Mouse (Mus musculus): ENCODE results near the gene Kcnip3. TPM values are rescaled to one million over a fixed set of nuclear protein-coding genes. Genes with fewer than 3 reads are reported as not detected.

Gene Kcnip3
- total RNA-seq, 2 experiments from 2014 or later, result 5.1 to 5.4 TPM

DNA sequence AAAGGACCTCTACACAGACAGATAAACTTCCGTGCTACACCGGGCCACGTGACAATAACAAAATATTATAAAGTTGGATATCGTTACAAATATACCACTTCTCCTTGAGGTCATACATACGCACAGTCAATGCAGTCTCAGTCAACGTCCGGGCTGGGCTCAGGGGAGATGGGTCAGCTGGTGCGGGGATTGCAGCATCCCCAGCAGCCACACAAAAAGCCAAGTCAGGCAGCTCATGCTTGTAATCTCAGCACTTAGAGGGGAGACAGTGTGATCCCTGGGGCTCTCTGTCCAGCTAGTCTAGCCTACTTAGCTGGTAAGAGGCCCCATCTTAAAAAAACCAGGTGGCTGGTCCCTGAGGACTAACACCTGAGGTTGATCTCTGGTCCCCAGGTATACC lies 50.6 kb downstream of the Kcnip3 start:
- DNase-seq (ENCODE audit: low spot score in 2 of 2), result no peak

DNA sequence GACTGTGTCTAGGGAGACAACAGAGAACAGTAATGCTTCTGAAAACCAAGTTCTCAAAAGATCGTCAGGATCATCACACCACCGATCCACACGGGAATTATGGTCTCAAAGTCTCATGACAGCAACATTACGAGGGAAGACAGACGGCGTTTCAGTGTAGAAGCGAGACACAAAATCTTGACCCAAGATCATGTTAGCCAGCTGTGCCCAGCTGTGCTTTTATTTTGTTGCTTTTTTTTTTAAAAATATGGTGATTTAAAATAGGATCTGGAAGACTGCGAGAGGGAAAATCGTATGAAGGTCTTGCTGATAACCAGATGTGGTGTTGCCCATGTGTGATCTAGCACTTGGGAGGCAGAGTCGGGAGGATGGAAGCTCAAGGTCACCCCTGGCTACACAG lies 51.2 kb downstream of the Kcnip3 start:
- DNase-seq (ENCODE audit: low spot score in 2 of 2), result no peak

DNA sequence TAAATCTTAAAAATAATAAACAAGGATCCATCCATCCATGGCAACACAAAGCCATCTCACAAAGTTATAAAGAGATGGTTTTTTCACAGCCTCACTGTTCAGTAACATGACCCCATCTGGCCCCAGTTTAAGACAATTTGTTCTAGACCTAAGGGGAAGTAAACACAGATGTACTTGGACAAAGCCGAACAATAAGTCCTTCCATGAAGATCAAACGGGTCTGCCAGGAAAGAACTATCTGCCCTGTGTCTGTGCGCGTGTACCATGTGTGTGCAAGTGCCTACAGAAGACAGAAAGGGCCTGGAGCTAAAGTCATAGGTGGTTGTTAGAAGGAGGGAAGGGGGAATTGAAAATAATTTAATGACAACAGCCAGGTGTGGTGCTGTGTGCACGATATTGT lies 51.7 kb downstream of the Kcnip3 start:
- DNase-seq (ENCODE audit: low spot score in 2 of 2), result no peak

DNA sequence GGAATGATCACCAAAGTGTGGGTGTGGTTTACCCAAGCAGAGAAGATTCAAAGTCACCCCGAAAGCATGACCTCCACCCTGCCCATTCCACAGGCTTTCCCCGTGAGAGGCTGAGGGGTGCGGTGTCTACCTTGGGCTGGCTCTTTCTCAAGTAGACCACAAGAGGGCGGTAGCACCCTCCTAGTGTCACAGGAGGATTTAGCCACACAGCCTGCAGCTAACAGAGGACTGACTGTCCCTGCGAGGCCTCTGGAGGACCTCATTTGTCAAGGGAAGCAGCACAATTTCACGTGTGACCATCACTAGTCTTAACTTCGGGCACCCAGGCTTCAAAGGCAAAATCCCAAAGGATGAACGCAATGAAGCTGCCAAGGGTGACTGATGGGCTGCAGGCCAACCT lies 59.6 kb downstream of the Kcnip3 start:
- DNase-seq (ENCODE audit: low spot score in 2 of 2), result peak in 1 of 2 experiments; percentile 45

DNA sequence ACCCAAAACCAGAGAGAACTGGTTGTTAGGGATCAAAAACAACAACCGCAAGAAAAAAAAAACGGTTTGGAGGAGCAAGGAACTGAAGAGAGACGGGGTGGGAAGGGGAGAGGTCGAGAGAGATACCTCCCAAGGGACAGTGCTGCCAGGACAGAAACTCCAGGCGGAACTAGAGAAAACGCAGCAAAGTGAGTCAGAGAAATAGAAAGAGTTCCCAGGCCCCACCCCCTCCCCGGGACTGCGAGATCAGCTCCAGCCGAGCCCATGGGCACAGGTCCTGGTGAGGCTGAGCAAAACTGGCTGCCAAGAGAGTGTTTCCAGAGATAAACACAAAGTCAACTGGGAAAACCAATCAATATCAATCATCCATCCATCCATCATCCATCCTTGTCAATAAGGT lies 60.5 kb downstream of the Kcnip3 start:
- no peak for DNase-seq (ENCODE audit: low spot score in 2 of 2)

DNA sequence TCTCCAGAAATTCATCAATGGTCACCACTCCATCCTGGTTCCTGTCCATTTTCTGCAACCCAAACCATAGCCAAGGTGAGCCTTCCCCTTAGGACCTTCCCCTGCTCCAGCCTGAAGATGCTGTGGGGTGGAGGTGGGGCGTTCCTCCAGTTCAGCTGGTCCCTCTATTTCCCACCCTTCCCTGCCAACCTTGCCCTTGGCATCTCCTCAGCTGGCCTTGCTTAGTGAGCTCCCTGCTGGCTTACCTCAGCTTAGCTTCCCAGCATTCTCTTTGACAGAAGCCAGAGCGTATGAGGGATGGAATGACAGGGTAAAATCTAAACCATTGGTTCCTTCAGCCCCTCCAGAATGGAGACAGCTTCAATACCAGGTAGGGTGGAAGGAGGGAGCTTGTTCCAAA lies 62.6 kb downstream of the Kcnip3 start:
- DNase-seq (ENCODE audit: low spot score in 2 of 2), result no peak

DNA sequence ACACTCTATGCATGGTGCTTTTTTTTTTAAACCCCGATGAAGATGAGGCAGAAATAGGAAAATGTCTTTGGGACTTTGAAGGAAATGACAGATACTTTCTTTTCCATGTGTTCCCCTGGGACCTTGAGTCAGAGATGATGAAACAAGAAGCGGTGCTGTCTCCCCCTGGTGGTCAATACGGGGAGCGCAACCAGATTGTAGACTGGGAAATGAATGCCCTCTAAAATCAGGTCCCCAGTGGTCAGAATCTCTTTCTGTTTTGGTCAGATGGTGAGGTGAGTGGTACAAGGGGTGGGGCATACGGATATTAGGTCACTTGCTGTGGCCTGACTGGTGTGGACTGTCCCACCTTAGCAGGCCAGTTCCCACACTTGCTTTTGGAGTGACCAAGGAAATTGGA lies 68.1 kb downstream of the Kcnip3 start:
- peak; percentile 47 to 68 for DNase-seq (ENCODE audit: low spot score in 2 of 2)

DNA sequence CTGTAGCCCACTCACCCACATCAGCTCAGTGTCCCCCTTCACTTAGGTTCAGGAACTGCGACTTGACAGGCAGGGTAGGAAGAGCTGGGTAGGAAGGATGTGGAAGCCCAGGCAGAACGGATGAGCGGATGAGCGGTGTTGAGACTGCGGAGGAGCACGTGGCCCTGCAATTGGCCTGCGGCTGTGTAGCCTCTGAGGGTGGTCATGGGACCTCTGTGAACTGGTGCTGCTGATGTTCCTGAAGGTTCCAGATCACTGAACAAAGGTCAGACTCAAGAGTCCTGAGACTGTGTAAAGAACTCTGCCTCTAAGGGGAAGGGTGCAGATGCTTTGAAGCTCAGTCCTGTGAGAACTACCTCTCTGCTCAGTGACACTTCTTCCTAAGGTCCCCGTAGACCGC lies 68.8 kb downstream of the Kcnip3 start:
- DNase-seq (ENCODE audit: low spot score in 2 of 2), result no peak

DNA sequence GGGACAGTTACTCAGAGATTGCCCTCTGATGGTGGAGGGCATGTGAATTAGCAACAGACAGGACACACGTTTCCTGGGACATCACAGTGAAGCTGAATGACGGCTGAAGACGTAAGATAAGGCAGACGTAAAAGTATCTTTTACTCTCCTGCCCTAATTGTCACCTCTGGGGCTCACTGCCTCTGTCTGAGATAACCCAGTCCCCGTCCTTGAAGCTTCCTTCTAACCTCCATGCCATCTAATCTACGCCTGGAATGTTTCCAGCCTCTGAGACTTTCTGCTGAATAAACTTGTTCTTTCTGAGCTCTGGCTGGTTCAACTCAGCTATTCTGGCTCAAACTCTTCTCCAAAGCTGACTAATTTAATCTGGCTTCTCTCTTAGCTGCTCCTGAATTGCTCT lies 70.1 kb downstream of the Kcnip3 start:
- DNase-seq (ENCODE audit: low spot score in 2 of 2), result no peak

DNA sequence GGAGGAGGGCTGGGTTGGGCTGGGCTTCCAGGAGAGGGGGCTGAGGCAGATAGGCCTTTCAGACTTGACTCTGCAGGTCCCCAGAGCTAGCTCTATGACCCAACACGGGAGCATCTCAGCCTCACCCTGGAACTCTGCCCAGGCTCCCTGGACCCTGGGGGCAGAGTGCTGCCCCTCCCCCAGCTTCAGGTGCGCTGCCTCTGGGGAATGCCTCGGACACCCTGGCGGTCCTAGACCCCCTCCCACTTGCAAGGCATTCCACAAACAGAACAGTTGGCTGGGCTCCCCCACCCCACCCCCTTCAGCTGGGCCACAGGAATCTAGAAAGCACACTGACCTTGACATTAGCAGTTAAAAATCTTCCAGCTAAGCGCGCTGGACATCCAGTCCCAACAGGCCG lies 72.2 kb downstream of the Kcnip3 start:
- DNase-seq (ENCODE audit: low spot score in 2 of 2), result no peak

DNA sequence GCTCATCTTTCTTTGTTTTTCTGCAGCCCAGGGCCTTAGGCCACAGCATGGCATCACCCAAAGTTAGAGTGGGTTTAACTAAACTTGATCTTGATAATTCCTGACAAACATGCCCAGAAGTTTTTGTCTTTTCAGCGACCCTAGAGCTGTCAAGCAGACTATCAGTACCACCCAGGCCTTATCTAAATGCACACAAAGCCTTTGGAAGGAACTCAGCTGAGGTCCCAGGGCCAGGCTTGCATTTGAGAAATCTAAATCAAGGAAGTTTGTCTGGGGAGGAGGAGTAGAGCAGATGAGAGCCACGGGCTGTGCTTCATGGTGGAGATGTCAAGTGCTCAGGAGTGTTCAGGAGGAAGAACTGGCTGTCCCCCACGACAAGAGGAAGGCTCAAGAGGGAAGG lies 75.0 kb downstream of the Kcnip3 start:
- no peak for DNase-seq (ENCODE audit: low spot score in 2 of 2)

DNA sequence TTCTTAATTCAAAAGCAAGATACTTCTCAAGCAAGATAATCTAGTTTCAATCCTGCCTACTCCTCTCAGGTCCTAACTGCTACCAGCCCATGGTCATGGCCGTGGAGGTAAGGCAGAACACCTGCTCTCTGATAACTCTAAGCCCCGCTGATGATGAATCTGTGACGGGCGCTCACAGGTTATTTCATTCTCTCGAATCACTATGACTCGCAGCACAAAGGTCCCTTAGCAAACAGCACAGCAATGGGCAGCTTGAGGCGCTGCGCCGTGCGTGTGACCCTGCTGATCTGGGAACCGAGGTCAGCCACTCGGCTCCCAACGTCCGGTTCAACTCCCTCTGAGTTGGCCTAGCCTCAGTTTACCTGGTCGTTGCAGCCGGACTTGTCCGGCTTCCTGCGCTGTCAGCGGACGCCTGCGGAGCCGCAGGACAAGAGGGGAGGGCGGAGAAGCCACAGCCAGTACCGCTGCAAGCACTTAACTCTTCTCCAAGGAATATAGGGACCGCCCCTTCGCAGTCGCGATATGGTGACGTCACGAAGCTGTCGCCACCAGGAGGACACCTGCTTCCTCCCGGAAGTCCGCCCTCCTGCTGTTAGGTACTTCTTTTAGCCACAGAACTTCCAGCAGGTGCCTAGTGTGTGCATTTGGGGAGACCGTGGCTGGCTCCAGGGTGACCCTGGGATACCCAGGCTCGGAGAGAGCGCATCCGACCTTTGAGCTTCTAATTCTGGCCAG lies 77.7 kb downstream of the Kcnip3 start, which contains the start of gene Fahd2a:
Gene Fahd2a (minus strand): TSS at position 511 of the 735 bp plus-strand sequence.
- peak; percentile 67 to 76 for DNase-seq (ENCODE audit: low spot score in 2 of 2)

DNA sequence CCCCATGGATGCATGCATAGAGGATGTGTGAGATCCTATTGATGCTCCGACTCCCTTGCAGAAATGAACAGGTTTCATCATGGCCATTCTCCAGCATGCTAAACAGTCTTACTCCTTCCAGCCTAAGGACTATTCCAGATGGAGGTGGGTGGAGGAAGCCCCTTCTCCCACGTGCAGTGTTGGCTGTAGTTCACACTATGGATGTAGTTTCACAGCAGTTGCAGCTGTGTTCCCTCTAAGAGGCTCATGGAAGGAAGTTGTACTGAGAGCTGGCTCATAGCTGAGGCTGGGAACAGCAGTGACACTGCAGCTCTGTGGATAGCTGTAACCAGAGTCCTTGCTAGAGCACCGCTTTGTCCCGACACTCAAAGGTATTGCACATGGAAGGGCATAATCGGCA lies 84.2 kb downstream of the Kcnip3 start:
- no peak for DNase-seq (ENCODE audit: low spot score in 2 of 2)

DNA sequence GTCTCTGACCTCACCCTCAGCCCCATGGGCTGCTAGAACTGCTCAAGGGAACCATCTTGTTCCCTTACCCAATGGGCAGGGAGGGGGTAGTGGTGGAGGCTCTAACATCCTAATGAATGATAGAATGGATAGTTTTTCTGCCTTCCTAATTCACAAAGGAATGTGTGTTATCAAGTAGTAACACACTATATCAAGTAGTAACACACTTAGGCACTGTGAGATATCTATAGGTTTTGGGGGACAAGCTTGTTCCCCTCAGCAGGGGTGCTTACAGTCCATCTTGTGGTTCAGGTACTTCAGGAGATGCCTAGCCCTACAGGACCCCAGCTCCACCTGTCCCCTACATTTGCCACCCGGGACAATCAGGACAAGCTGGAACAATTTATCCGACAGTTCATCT lies 86.3 kb downstream of the Kcnip3 start:
- DNase-seq (ENCODE audit: low spot score in 2 of 2), result no peak

DNA sequence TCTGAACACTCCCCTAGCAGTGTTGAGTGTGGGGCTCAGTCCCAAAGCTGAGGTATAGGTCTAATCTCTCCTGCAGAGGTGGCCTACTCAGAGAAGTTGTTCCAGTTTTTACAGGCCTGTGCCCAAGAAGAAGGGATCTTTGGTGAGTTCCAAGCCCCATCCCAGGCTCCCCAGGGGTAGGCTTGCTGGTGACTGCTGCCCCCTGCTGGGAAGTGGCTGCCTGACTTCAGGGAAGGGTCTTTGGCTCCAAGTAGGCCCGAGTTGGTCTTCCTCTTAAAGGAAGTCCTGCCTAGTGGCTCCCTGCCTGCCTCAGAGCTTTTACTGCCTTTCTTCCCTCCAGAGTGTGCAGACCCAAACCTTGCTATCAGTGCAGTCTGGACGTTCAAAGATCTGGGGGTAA lies 86.8 kb downstream of the Kcnip3 start:
- no peak for DNase-seq (ENCODE audit: low spot score in 2 of 2)

DNA sequence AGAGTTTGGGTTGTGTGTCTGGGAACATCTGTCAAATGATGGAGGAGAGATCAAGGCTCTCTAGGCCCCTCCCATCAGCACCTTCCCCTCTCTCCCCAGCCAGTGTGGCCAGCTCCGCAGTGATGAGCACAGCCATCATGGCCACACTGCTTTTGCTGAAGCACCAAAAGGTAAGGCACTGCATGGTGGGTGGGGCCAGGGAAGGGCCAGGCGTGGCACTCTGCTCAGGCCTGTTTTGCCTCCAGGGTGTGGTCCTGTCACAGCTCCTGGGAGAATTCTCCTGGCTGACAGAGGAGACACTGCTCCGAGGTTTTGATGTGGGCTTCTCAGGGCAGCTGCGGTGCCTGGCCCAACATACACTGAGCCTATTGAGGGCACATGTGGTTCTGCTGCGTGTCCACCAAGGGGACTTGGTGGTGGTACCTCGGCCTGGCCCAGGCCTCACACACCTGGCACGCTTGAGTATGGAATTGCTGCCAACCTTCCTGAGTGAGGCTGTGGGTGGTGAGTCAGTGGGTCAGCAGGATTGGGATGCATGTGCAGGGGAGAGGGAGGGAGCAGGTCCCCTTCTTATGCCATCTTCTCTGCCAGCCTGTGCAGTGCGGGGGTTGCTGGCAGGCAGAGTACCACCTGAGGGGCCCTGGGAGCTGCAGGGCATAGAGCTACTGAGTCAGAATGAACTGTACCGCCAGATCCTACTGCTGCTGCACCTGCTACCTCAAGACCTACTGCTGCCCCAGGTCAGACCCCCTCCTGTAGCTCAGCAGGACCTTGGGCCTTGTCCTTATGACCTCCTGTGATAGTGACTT lies 88.2 kb downstream of the Kcnip3 start:
- no peak for DNase-seq (ENCODE audit: low spot score in 2 of 2)

DNA sequence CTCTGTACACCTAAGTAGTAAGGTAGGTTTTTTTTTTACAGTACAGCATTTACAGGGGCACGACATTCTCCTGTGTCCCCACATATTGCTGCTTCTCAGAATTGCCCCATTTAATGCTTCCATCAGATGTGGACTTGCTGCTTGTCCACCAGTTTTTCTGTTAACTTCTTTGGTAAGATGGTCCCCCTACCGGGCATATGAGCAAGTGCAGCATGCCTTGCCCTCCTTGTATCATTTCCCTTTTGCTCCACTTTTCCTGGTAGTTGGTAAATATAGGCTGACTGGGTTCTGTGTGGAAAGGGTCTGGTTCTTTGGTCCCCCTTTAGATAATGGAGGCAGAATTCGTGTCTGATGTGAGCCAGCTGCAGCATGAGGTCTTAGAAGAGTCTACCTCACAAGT lies 91.7 kb downstream of the Kcnip3 start:
- DNase-seq (ENCODE audit: low spot score in 2 of 2), result no peak

DNA sequence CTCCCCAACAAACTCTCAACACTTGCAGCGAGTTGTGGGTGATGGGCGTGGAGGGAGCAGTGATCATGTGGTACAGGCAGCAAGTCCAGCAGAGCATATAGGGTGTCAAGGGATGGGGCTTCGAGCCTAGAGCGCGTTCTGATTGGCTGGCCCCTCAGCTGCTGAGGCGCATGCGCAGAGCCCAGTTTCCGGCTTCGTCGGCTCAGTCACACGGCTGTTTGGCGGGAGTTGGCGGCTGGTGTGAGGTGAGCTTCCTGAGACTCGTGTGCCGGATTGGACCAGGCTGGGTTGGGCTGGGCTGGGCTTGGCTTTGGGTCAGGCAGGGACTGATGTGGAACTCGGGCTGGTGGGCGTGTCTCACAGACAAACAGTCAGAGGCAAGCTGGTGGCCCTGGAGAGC lies 96.9 kb downstream of the Kcnip3 start, which contains the start of gene Gpat2:
Gene Gpat2 (plus strand): TSS at position 223 of the 400 bp plus-strand sequence.
- DNase-seq (ENCODE audit: low spot score in 2 of 2), result no peak

DNA sequence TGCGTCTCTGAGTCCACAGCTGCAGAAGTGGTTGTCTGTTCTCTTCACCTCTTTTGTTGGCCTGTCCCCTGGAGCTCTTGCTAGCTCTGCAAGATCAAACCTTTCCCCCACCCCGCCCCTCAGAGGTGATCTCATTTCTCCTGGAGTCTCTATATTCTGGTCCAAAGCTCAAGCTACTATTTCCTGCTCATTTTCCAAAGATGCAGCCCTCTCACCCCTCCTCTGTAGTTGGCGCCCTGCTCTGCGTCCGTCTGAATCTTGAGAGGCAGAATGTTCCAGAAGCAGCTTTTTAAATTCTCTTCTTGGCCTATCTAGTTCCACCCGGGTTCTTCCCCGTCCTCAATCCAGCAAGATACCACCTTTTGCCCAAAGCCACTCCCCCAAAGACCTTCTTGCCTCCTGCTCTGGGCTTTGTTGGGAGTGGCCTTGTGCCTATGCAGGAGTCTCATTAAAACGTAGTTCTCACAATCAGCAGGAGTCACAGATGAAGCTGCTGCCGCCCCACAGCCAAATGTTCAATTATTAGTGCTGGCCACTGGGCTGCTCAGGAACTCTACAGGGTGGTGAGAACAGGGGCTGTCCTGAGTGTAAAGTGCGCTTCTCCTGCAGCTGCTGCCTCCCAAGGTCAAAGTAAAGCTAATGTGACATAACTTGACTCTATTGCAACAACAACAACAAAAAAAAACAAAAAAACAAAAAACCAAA lies 103.5 kb downstream of the Kcnip3 start:
- no peak for DNase-seq (ENCODE audit: low spot score in 2 of 2)

DNA sequence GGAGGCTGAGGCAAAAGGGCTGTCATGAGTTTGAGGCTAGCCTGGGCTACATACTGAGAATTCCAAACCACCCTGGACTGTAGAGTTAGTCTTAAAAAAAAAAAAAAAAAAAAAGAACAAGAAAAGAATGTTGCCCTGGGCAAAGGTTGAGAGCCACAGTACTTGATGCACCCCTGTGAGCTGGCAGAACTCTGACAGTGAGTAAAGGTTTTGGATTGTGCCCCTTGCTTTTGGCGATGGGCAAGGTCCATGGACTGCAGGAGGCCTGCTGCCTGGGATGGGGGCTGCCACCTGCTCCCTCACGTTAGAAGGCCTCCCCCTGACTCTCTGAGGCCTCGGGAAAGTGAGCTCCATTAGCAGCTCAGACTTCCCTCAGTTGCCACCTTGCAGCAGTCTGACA lies 105.2 kb downstream of the Kcnip3 start:
- no peak for DNase-seq (ENCODE audit: low spot score in 2 of 2)

DNA sequence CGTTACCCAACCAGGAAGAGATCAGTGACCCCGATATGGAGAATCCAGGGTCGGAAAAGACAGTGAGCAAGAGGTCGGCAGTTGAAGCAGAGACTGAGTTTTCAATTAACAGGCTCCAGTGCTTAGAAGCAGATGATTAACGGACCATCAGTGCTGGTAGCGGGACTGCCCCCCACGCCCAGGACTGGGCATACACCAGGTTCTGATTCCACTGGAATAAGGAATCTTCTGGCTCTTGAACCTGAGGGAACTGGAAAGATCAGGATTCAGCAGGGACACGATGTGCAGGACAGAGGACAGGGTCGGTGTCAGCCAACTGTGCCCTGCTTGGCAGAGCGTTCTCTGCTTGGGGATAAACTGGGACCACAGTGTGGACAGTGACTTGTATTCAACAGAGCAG lies 106.1 kb downstream of the Kcnip3 start:
- DNase-seq (ENCODE audit: low spot score in 2 of 2), result no peak

DNA sequence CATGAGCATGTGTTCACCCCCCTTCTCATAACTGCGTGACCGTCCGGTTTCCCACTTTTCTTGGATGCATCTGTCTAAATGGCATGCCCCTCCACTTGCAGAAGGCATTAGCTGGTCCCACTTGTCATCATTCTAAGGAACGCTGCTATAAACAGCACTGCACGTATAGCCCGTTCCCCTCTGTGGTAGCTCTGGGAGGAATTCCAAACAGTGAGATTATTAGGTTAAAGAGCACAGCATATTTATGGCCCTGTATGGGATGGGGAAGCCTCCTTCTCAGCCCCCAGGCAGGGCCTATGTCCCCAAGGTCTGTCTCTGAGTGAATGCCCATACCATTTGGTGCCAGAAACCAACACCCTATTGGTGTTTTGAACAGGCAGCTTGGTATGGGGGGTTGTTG lies 110.8 kb downstream of the Kcnip3 start:
- DNase-seq (ENCODE audit: low spot score in 2 of 2), result no peak

Data from adrenal gland, postnatal 4 days (tissue).